Mouse (Mus musculus) lung, adult 2 months (tissue): ENCODE data around the gene Ptgr1.

Experiments used
- CTCF ChIP-seq: fragments of 200-500 bp; IDR thresholded peaks from 2 replicates; pipeline ENCODE4 v1.5.1; 2011; ENCODE audit warnings: mild to moderate bottlenecking, low read length, control low read depth; ENCODE audit not compliant: insufficient read depth
- POLR2A ChIP-seq: fragments of 200-500 bp; IDR thresholded peaks from 2 replicates; pipeline ENCODE4 v1.6.1; 2011; ENCODE audit warnings: low read depth, mild to moderate bottlenecking, control low read depth, low read length, borderline replicate concordance; ENCODE audit errors: extremely low read depth

GRCm38 (mm10) chr4:58935846-58936245, 51.1 kb downstream of the Ptgr1 start:
- TF ChIP-seq POLR2A (no peak), CTCF (no peak)
